Mouse (Mus musculus): ENCODE results near the gene Nutf2. TPM values are rescaled to one million over a fixed set of nuclear protein-coding genes. Genes with fewer than 3 reads are reported as not detected.

Gene Nutf2
- polyA plus RNA-seq, 1 experiment: 14.5 TPM

GRCm38 (mm10) chr8:105839209-105839608, 21.2 kb upstream of the Nutf2 start:
- Histone ChIP-seq H3K27me3 (ENCODE audit: control insufficient read depth, insufficient read depth, low read length) (no peaks in the 10 kb centered on the region), H3K4me3 (ENCODE audit: extremely low read depth, insufficient read depth, insufficient read length) (no peak overlapping the region), H3K36me3 (ENCODE audit: control insufficient read depth, insufficient read depth, low read length) (peaks cover 2% of the 10 kb centered on the region; the same call in 1 of the 2 replicates), H3K27ac (ENCODE audit: insufficient read depth, low read length) (no peak overlapping the region), H3K4me1 (ENCODE audit: control insufficient read depth, insufficient read depth, insufficient read length) (peaks cover 7% of the 10 kb centered on the region; the same call in 1 of the 2 replicates)
- 84% methylated on average over 5 of the region's 5 CpGs for WGBS
- DNase-seq (ENCODE audit: low read depth in 1 of 2, low spot score in 2 of 2): no peak
- TF ChIP-seq CTCF (IDR thresholded peaks at IDR 0.05; ENCODE audit: extremely low read depth, insufficient read depth, insufficient read length, insufficient replicate concordance) (no peak), POLR2A (IDR thresholded peaks at IDR 0.05; ENCODE audit: low read depth, low read length) (no peak)

- Histone ChIP-seq H3K4me3 (ENCODE audit: extremely low read depth, insufficient read depth, insufficient read length) (no peak overlapping the region), H3K36me3 (ENCODE audit: control insufficient read depth, insufficient read depth, low read length) (peaks cover 15% of the 10 kb centered on the region), H3K27me3 (ENCODE audit: control insufficient read depth, insufficient read depth, low read length) (no peaks in the 10 kb centered on the region), H3K27ac (ENCODE audit: insufficient read depth, low read length) (no peak overlapping the region), H3K4me1 (ENCODE audit: control insufficient read depth, insufficient read depth, insufficient read length) (no peaks in the 10 kb centered on the region; the same call in 1 of the 2 replicates)
- TF ChIP-seq POLR2A (IDR thresholded peaks at IDR 0.05; ENCODE audit: low read depth, low read length): no peak
- WGBS: 76% methylated on average over 11 of the region's 11 CpGs
- no peak for DNase-seq (ENCODE audit: low read depth in 1 of 2, low spot score in 2 of 2)
Measured at GRCm38 (mm10) chr8:105846678-105847077, 13.7 kb upstream of the Nutf2 start.

GRCm38 (mm10) chr8:105850014-105850413, 10.4 kb upstream of the Nutf2 start:
- 90% methylated on average over 4 of the region's 4 CpGs for WGBS
- Histone ChIP-seq H3K36me3 (ENCODE audit: control insufficient read depth, insufficient read depth, low read length) (peaks cover 8% of the 10 kb centered on the region), H3K4me1 (ENCODE audit: control insufficient read depth, insufficient read depth, insufficient read length) (no peaks in the 10 kb centered on the region; the same call in 1 of the 2 replicates), H3K27me3 (ENCODE audit: control insufficient read depth, insufficient read depth, low read length) (no peaks in the 10 kb centered on the region), H3K27ac (ENCODE audit: insufficient read depth, low read length) (no peak overlapping the region), H3K4me3 (ENCODE audit: extremely low read depth, insufficient read depth, insufficient read length) (no peak overlapping the region)
- no peak for DNase-seq (ENCODE audit: low read depth in 1 of 2, low spot score in 2 of 2)
- no peak for TF ChIP-seq CTCF (IDR thresholded peaks at IDR 0.05; ENCODE audit: extremely low read depth, insufficient read depth, insufficient read length, insufficient replicate concordance)
- TF ChIP-seq POLR2A (IDR thresholded peaks at IDR 0.05; ENCODE audit: low read depth, low read length): no peak

- no peaks in the 10 kb centered on the region; the same call in 1 of the 2 replicates for H3K4me1 ChIP-seq (ENCODE audit: control insufficient read depth, insufficient read depth, insufficient read length)
- no peak for DNase-seq (ENCODE audit: low read depth in 1 of 2, low spot score in 2 of 2)
- H3K27me3 ChIP-seq (ENCODE audit: control insufficient read depth, insufficient read depth, low read length): no peaks in the 10 kb centered on the region
- H3K27ac ChIP-seq (ENCODE audit: insufficient read depth, low read length): no peak overlapping the region
- 84% methylated on average over 7 of the region's 7 CpGs for WGBS
- peaks cover 5% of the 10 kb centered on the region for H3K36me3 ChIP-seq (ENCODE audit: control insufficient read depth, insufficient read depth, low read length)
- no peak overlapping the region for H3K4me3 ChIP-seq (ENCODE audit: extremely low read depth, insufficient read depth, insufficient read length)
- no peak for TF ChIP-seq POLR2A (IDR thresholded peaks at IDR 0.05; ENCODE audit: low read depth, low read length)
- TF ChIP-seq CTCF (IDR thresholded peaks at IDR 0.05; ENCODE audit: extremely low read depth, insufficient read depth, insufficient read length, insufficient replicate concordance): no peak
Measured at GRCm38 (mm10) chr8:105850611-105851010, 9.8 kb upstream of the Nutf2 start.

- under 1% methylated on average over 34 of the region's 34 CpGs for WGBS
- H3K27ac ChIP-seq (ENCODE audit: insufficient read depth, low read length): peak overlapping the region; percentile 41; the same call in 1 of the 2 replicates
- peak; percentile 62 to 86 for DNase-seq (ENCODE audit: low read depth in 1 of 2, low spot score in 2 of 2)
- peak overlapping the region; percentile 96 for H3K4me3 ChIP-seq (ENCODE audit: extremely low read depth, insufficient read depth, insufficient read length)
- no peaks in the 10 kb centered on the region for H3K27me3 ChIP-seq (ENCODE audit: control insufficient read depth, insufficient read depth, low read length)
- TF ChIP-seq POLR2A (IDR thresholded peaks at IDR 0.05; ENCODE audit: low read depth, low read length) (peak; percentile 60), CTCF (IDR thresholded peaks at IDR 0.05; ENCODE audit: extremely low read depth, insufficient read depth, insufficient read length, insufficient replicate concordance) (no peak)
- peaks cover 3% of the 10 kb centered on the region for H3K36me3 ChIP-seq (ENCODE audit: control insufficient read depth, insufficient read depth, low read length)
- peaks cover 9% of the 10 kb centered on the region; the same call in 1 of the 2 replicates for H3K4me1 ChIP-seq (ENCODE audit: control insufficient read depth, insufficient read depth, insufficient read length)
Measured at GRCm38 (mm10) chr8:105851651-105852143, 8.7 kb upstream of the Nutf2 start.

- 82% methylated on average over 12 of the region's 12 CpGs for WGBS
- TF ChIP-seq POLR2A (IDR thresholded peaks at IDR 0.05; ENCODE audit: low read depth, low read length) (no peak), CTCF (IDR thresholded peaks at IDR 0.05; ENCODE audit: extremely low read depth, insufficient read depth, insufficient read length, insufficient replicate concordance) (no peak)
- H3K4me3 ChIP-seq (ENCODE audit: extremely low read depth, insufficient read depth, insufficient read length): no peak overlapping the region
- no peaks in the 10 kb centered on the region for H3K27me3 ChIP-seq (ENCODE audit: control insufficient read depth, insufficient read depth, low read length)
- H3K27ac ChIP-seq (ENCODE audit: insufficient read depth, low read length): no peak overlapping the region
- H3K4me1 ChIP-seq (ENCODE audit: control insufficient read depth, insufficient read depth, insufficient read length): peaks cover 9% of the 10 kb centered on the region; the same call in 1 of the 2 replicates
- H3K36me3 ChIP-seq (ENCODE audit: control insufficient read depth, insufficient read depth, low read length): peaks cover 3% of the 10 kb centered on the region
- DNase-seq (ENCODE audit: low read depth in 1 of 2, low spot score in 2 of 2): no peak
Measured at GRCm38 (mm10) chr8:105852146-105852729, 8.1 kb upstream of the Nutf2 start.

GRCm38 (mm10) chr8:105853178-105853577, 7.2 kb upstream of the Nutf2 start, which contains the start of gene Cenpt:
Cenpt (minus strand) TSS chr8:105853278.
- H3K27ac ChIP-seq (ENCODE audit: insufficient read depth, low read length): no peak within 1 kb of the TSS
- TF ChIP-seq CTCF (IDR thresholded peaks at IDR 0.05; ENCODE audit: extremely low read depth, insufficient read depth, insufficient read length, insufficient replicate concordance) (no peak), POLR2A (IDR thresholded peaks at IDR 0.05; ENCODE audit: low read depth, low read length) (no peak)
- H3K4me3 ChIP-seq (ENCODE audit: extremely low read depth, insufficient read depth, insufficient read length): no peak within 1 kb of the TSS
- peaks cover 3% of the 10 kb centered on the region for H3K36me3 ChIP-seq (ENCODE audit: control insufficient read depth, insufficient read depth, low read length)
- DNase-seq (ENCODE audit: low read depth in 1 of 2, low spot score in 2 of 2): no peak
- no peaks in the 10 kb centered on the region for H3K27me3 ChIP-seq (ENCODE audit: control insufficient read depth, insufficient read depth, low read length)
- 92% methylated on average over 3 of the region's 3 CpGs for WGBS
- H3K4me1 ChIP-seq (ENCODE audit: control insufficient read depth, insufficient read depth, insufficient read length): peaks cover 9% of the 10 kb centered on the region; the same call in 1 of the 2 replicates
